Mouse (Mus musculus) heart, embryonic 12.5 days (tissue): ENCODE results near the gene Rasa2. TPM values are rescaled to one million over a fixed set of nuclear protein-coding genes. Genes with fewer than 3 reads are reported as not detected.
"Not testable (repeated sequence)": the region's sequence is repeated elsewhere in the genome, so short reads cannot be mapped to it uniquely, and the experiment has no call there.

Source experiments
- ATAC-seq: fragments of 200-750 bp; cut with Nextera tagmentation; 2 replicates; pipeline ENCODE4 v1.8.0; 2017; ENCODE audit warnings: moderate TSS enrichment, moderate library complexity; ENCODE audit not compliant: insufficient number of reproducible peaks, low FRiP score
- H3K27ac ChIP-seq: fragments of 300-500 bp; sonication (generic); 2 replicates; pipeline ENCODE4 v1.5.1; 2016; ENCODE audit warnings: mild to moderate bottlenecking, moderate library complexity; ENCODE audit not compliant: poor library complexity, severe bottlenecking
- H3K27me3 ChIP-seq: fragments of 300-500 bp; sonication (generic); replicated peaks from 2 replicates; pipeline ENCODE4 v1.6.1; 2016; ENCODE audit warnings: mild to moderate bottlenecking, moderate library complexity
- H3K36me3 ChIP-seq: fragments of 300-500 bp; sonication (generic); 2 replicates; pipeline ENCODE4 v1.6.1; 2016; ENCODE audit warnings: mild to moderate bottlenecking, moderate library complexity
- H3K4me1 ChIP-seq: fragments of 300-500 bp; sonication (generic); replicated peaks from 2 replicates; pipeline ENCODE4 v1.6.1; 2016; ENCODE audit warnings: mild to moderate bottlenecking
- H3K4me2 ChIP-seq: fragments of 300-500 bp; sonication (generic); 2 replicates; pipeline ENCODE4 v1.6.1; 2016; ENCODE audit warnings: mild to moderate bottlenecking, moderate library complexity
- H3K4me3 ChIP-seq: fragments of 300-500 bp; sonication (generic); 2 replicates; pipeline ENCODE4 v1.5.1; 2016; ENCODE audit warnings: mild to moderate bottlenecking
- H3K9ac ChIP-seq: fragments of 300-500 bp; sonication (generic); 2 replicates; pipeline ENCODE4 v1.6.1; 2016; ENCODE audit warnings: mild to moderate bottlenecking, moderate library complexity
- H3K9me3 ChIP-seq: fragments of 300-500 bp; sonication (generic); replicated peaks from 2 replicates; pipeline ENCODE4 v1.6.1; 2016; ENCODE audit warnings: mild to moderate bottlenecking, moderate library complexity
- WGBS: fragments of 180-500 bp; shearing (Covaris S2); methylation state at CpG from one replicate; pipeline ENCODE4 v1.1.7; 2016; 5-methylcytosine and 5-hydroxymethylcytosine counted together
- polyA plus RNA-seq: library from polyadenylated mRNA; unstranded; fragments of >200 nt; fragmentation: Nextera tagmentation; extraction: Ambion mirVana; gene quantifications from 2 replicates; pipeline ENCODE4 v1.2.1, GENCODE M21; 2016

Rasa2 gene
- 16.1 and 17.6 TPM in 2 replicates for polyA plus RNA-seq

DNA sequence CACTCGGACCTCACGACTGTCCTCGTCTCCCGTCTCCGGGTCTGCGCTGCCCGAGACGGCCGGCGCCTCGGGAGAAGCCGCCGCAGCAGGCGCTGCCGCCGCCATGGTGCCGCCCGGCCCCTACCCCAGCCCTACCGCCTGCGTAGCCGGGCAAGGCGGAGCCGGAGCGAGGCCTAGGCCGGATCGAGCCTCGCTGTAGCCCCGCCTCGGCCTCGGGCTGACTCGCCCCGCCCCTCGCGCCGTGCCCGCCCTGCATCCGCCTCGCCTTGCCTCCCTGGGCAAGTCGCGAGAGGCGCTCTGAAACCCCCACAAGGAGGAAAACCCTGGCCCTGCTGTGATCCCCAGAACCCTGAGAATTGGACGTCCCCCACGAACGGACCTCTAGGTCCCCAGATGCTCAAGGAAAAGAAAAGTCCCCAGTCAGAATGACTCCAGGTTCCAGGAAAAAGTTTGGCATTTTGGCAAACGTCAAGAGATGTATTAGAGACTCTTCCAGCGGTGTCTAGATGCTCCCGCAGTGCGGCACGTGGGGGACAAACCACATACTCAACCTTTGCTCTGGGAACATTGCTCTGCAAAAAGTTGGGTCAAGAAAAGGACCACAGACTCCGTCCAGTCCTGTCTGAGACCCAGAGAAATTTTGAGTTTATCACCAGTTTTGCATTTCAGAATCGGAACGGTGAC is at the start of gene Rasa2:
Rasa2 (minus strand) TSS at position 229 of the 684 bp plus-strand sequence.
- WGBS: 2% methylated on average over 52 of the region's 52 CpGs
- Histone ChIP-seq H3K27me3 (peaks cover 7% of the 10 kb centered on the region; the same call in 1 of the 2 replicates), H3K36me3 (no peaks in the 10 kb centered on the region), H3K9me3 (no peaks in the 10 kb centered on the region), H3K4me2 (peak within 1 kb of the TSS; percentile 93), H3K9ac (peak within 1 kb of the TSS; percentile 93), H3K27ac (peak within 1 kb of the TSS; percentile 95), H3K4me3 (peak within 1 kb of the TSS; percentile 93), H3K4me1 (peaks cover 26% of the 10 kb centered on the region)
- ATAC-seq: peak; percentile 98

GRCm38 (mm10) chr9:96678611-96679010 is 47.2 kb upstream of the Rasa2 start:
- no peak for ATAC-seq
- Histone ChIP-seq H3K27ac (no peak overlapping the region), H3K9ac (no peak overlapping the region), H3K4me3 (no peak overlapping the region), H3K36me3 (peaks cover 14% of the 10 kb centered on the region), H3K9me3 (no peaks in the 10 kb centered on the region), H3K4me1 (no peaks in the 10 kb centered on the region), H3K4me2 (no peak overlapping the region), H3K27me3 (no peaks in the 10 kb centered on the region)
- WGBS: 70% methylated on average over 5 of the region's 5 CpGs

DNA sequence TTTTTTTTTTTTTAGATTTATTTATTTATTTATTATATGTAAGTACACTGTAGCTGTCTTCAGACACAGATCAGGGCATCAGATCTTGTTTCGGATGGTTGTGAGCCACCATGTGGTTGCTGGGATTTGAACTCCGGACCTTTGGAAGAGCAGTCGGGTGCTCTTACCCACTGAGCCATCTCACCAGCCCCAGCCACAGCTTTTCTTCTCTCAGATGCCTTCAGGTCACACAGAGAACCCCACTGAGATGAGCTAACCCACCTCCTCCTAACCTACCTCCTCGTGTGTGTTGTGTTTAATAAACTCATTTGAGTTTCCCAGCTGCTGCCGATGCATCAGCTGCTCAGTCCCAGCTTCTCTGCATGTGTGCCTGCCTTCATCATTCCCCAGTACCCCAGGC is 46.3 kb upstream of the Rasa2 start:
- not testable (repeated sequence) for ATAC-seq
- 90% methylated on average over 5 of the region's 5 CpGs for WGBS

DNA sequence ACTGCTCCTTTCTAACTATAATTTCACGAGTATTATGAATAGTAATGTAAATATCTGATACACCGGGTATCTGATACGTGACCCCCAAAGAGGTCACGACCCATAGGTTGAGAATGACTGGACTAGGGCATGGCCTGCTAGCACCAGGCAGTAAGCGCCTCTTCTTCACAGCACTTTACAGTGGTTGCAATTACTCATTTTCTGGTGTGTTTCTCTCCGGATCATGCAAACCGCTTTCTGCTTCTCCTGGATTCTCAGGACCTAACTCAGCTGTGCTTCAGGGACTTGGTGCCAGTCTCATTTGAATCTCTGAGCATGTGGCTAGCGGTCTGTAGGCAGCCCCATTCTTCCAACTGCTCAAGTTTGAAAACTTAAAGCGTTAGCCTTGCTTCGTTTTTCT is 45.3 kb upstream of the Rasa2 start:
- Histone ChIP-seq H3K27ac (no peak overlapping the region), H3K4me3 (no peak overlapping the region), H3K9ac (no peak overlapping the region), H3K27me3 (no peaks in the 10 kb centered on the region), H3K9me3 (no peaks in the 10 kb centered on the region), H3K4me2 (no peak overlapping the region), H3K4me1 (no peaks in the 10 kb centered on the region), H3K36me3 (peaks cover 5% of the 10 kb centered on the region)
- ATAC-seq: no peak
- 83% methylated on average over 10 of the region's 10 CpGs for WGBS

More for the DNA sequence above, 46.3 kb upstream of the Rasa2 start:
- H3K9me3 ChIP-seq, H3K4me2 ChIP-seq, H3K27ac ChIP-seq, H3K9ac ChIP-seq, H3K4me3 ChIP-seq, H3K27me3 ChIP-seq, H3K4me1 ChIP-seq: not testable (repeated sequence)
- peaks cover 14% of the 10 kb centered on the region for H3K36me3 ChIP-seq

DNA sequence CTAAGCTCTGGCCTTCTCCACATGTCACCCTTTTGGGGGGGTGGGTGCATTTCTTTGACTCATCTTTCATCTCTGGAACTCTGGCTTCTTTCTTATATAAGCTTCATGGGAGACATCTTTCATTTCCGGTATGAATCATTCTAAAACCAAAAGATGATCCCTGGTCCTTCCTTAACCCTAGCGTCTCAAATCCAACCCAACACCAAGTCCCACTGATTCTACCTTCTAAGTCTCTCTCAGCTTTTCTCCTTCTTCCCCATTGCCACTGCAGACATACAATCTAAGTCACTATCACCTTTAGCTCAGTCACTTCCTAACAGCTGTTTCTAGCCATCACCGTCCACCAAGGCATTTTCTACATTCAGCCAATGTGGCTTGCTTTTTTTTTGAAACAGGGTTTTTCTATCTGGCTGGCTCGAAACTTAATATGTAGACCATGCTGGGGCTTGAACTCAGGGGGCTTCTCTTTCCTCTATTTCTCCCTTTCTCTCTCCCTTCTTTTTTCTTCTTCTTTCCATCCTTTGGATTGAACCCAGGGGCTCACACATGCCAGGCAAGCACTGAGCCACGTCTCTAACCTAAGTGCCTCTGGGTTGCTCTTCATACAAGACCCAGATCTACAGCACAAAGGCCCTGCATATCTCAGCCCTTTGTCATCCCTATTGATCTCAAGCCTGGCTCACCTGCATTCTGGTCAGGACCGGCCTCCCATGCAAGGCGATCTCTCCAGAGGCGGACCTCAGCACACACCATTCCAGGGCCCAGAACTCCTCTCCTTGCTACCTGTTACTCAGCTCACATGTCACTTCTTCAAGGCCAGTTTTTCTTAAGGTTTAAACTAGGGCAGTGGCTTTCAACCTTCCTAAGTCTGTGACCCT is 44.6 kb upstream of the Rasa2 start:
- H3K4me3 ChIP-seq: no peak overlapping the region
- no peaks in the 10 kb centered on the region for H3K27me3 ChIP-seq
- ATAC-seq: no peak
- no peak overlapping the region for H3K9ac ChIP-seq
- H3K27ac ChIP-seq: no peak overlapping the region
- H3K9me3 ChIP-seq: no peaks in the 10 kb centered on the region
- no peaks in the 10 kb centered on the region for H3K36me3 ChIP-seq
- H3K4me1 ChIP-seq: no peaks in the 10 kb centered on the region
- 82% methylated on average over 8 of the region's 8 CpGs for WGBS
- H3K4me2 ChIP-seq: no peak overlapping the region

DNA sequence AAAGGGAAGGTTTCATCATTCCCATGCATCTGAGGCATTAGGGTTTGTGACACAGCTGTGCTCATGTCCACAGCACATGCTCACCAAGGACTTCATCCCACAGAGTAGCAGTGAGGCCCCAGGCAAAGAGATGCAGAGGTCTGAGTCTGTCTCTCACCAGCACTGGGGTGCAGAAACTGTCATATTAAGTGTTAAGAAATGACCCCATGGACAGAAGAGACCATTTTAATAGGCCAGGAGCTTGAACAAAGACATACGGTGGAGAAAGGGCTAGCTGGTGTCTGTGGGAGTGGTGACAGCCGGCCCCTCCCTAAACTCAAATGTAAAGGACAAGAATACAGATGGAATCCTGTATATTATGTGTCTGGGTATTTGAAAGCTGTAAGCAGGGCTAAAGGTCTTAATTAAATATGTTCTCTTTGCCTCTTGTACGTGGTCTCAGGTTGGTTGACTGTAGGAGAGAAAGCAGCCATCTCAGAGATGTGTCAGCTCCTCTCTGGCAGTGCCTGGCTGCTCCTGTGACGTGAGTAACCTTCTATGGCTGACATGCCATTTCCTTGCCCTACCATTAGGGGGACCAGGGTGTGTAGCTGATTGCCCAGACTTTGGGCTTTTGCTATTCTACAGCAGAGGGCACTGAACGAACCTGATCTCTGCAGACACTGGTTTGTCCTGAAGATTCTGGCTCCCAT is 43.8 kb upstream of the Rasa2 start:
- no peak overlapping the region for H3K4me3 ChIP-seq
- peak; percentile 53; the same call in 1 of the 2 replicates for ATAC-seq
- H3K9me3 ChIP-seq: no peaks in the 10 kb centered on the region
- H3K27me3 ChIP-seq: no peaks in the 10 kb centered on the region
- H3K27ac ChIP-seq: no peak overlapping the region
- whole genome bisulfite sequencing: 29% methylated on average over 5 of the region's 5 CpGs
- H3K9ac ChIP-seq: no peak overlapping the region
- H3K36me3 ChIP-seq: no peaks in the 10 kb centered on the region
- no peaks in the 10 kb centered on the region for H3K4me1 ChIP-seq
- no peak overlapping the region for H3K4me2 ChIP-seq

- Histone ChIP-seq H3K9ac (no peak overlapping the region), H3K4me1 (no peaks in the 10 kb centered on the region), H3K36me3 (no peaks in the 10 kb centered on the region), H3K4me3 (no peak overlapping the region), H3K27me3 (no peaks in the 10 kb centered on the region), H3K9me3 (no peaks in the 10 kb centered on the region), H3K4me2 (no peak overlapping the region), H3K27ac (no peak overlapping the region)
- WGBS: 79% methylated on average over 8 of the region's 8 CpGs
- ATAC-seq: no peak
Measured at GRCm38 (mm10) chr9:96674301-96674700, 42.9 kb upstream of the Rasa2 start.

DNA sequence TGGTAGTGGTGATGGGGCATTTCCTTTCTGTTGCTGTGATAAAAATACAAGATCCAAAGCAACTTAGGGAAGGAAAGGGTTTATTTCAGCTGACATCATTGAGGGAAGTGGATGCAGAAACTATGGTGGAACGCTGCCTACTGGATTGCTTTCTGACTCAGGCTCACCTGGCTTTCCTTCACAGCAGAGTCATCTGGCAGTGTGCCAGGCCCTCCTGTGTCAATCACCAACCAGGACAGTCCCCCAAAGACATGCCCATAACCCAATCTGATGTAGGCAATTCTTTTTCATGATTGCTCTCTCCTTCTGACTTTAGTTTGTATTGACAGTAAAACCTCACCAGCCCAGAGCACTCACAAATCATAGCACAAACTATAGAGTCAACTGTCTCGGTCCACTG is 41.0 kb upstream of the Rasa2 start:
- no peaks in the 10 kb centered on the region for H3K4me1 ChIP-seq
- no peaks in the 10 kb centered on the region for H3K36me3 ChIP-seq
- no peak overlapping the region for H3K27ac ChIP-seq
- no peak overlapping the region for H3K9ac ChIP-seq
- no peaks in the 10 kb centered on the region for H3K9me3 ChIP-seq
- H3K4me3 ChIP-seq: no peak overlapping the region
- 81% methylated on average over 2 of the region's 2 CpGs for WGBS
- no peaks in the 10 kb centered on the region for H3K27me3 ChIP-seq
- no peak overlapping the region for H3K4me2 ChIP-seq
- ATAC-seq: no peak

GRCm38 (mm10) chr9:96671249-96671648 is 39.8 kb upstream of the Rasa2 start:
- no peak overlapping the region for H3K9ac ChIP-seq
- no peaks in the 10 kb centered on the region for H3K36me3 ChIP-seq
- no peak overlapping the region for H3K4me3 ChIP-seq
- no peak overlapping the region for H3K27ac ChIP-seq
- no peaks in the 10 kb centered on the region for H3K27me3 ChIP-seq
- 93% methylated on average over 12 of the region's 12 CpGs for WGBS
- no peak overlapping the region for H3K4me2 ChIP-seq
- no peak for ATAC-seq
- no peaks in the 10 kb centered on the region for H3K4me1 ChIP-seq
- H3K9me3 ChIP-seq: no peaks in the 10 kb centered on the region

- Histone ChIP-seq H3K4me3 (peak overlapping the region; percentile 38), H3K36me3 (no peaks in the 10 kb centered on the region), H3K27ac (peak overlapping the region; percentile 17; the same call in 1 of the 2 replicates), H3K27me3 (no peaks in the 10 kb centered on the region), H3K9ac (peak overlapping the region; percentile 53; the same call in 1 of the 2 replicates), H3K9me3 (no peaks in the 10 kb centered on the region), H3K4me1 (no peaks in the 10 kb centered on the region), H3K4me2 (peak overlapping the region; percentile 67)
- 6% methylated on average over 15 of the region's 15 CpGs for WGBS
- peak; percentile 98 for ATAC-seq
Measured at GRCm38 (mm10) chr9:96669877-96670276, 38.5 kb upstream of the Rasa2 start.

- Histone ChIP-seq H3K4me1 (no peaks in the 10 kb centered on the region), H3K4me2 (no peak overlapping the region), H3K9ac (no peak overlapping the region), H3K27ac (no peak overlapping the region), H3K4me3 (no peak overlapping the region), H3K27me3 (no peaks in the 10 kb centered on the region), H3K9me3 (no peaks in the 10 kb centered on the region), H3K36me3 (no peaks in the 10 kb centered on the region)
- 51% methylated on average over 5 of the region's 5 CpGs for WGBS
- ATAC-seq: peak; percentile 54; the same call in 1 of the 2 replicates
Measured at GRCm38 (mm10) chr9:96668628-96669027, 37.2 kb upstream of the Rasa2 start.
